Mouse (Mus musculus) stomach, postnatal 0 days (tissue): ENCODE data around the gene Meis1. TPM values are rescaled to one million over a fixed set of nuclear protein-coding genes. Genes with fewer than 3 reads are reported as not detected.

Experiments
- ATAC-seq: fragments of 200-750 bp; cut with Nextera tagmentation; 2 replicates; pipeline ENCODE4 v1.8.0; 2017; ENCODE audit not compliant: low FRiP score, low TSS enrichment
- DNase-seq: peaks from one replicate; pipeline ENCODE4 v3.0.0-alpha.2; 2016; ENCODE audit warnings: low spot score
- H3K27ac ChIP-seq: fragments of 300-500 bp; sonication (generic); replicated peaks from 2 replicates; pipeline ENCODE4 v1.5.1; 2014; ENCODE audit warnings: mild to moderate bottlenecking, control low read depth
- H3K27me3 ChIP-seq: fragments of 300-500 bp; sonication (generic); 2 replicates; pipeline ENCODE4 v1.6.1; 2014; ENCODE audit warnings: low read length; ENCODE audit not compliant: control insufficient read depth, insufficient read depth
- H3K36me3 ChIP-seq: fragments of 300-500 bp; sonication (generic); 2 replicates; pipeline ENCODE4 v1.6.1; 2014; ENCODE audit warnings: low read length, mixed read lengths; ENCODE audit not compliant: control insufficient read depth, insufficient read depth
- H3K4me1 ChIP-seq: fragments of 300-500 bp; sonication (generic); replicated peaks from 2 replicates; pipeline ENCODE4 v1.6.1; 2014; ENCODE audit warnings: antibody characterized with exemption; ENCODE audit not compliant: control insufficient read depth, insufficient read depth
- H3K4me2 ChIP-seq: fragments of 300-500 bp; sonication (generic); replicated peaks from 2 replicates; pipeline ENCODE4 v1.6.1; 2014; ENCODE audit warnings: low read depth, mild to moderate bottlenecking, control low read depth, moderate library complexity
- H3K4me3 ChIP-seq: fragments of 300-500 bp; sonication (generic); 2 replicates; pipeline ENCODE4 v1.5.1; 2014; ENCODE audit warnings: low read depth, low read length, control low read depth
- H3K9ac ChIP-seq: fragments of 300-500 bp; sonication (generic); 2 replicates; pipeline ENCODE4 v1.6.1; 2014; ENCODE audit warnings: mild to moderate bottlenecking, low read length, control low read depth, mixed read lengths
- H3K9me3 ChIP-seq: fragments of 300-500 bp; sonication (generic); 2 replicates; pipeline ENCODE4 v1.6.1; 2016; ENCODE audit warnings: low read length; ENCODE audit not compliant: control insufficient read depth
- CTCF ChIP-seq: IDR thresholded peaks from 2 replicates; pipeline ENCODE4 v1.5.1; 2016; ENCODE audit warnings: antibody characterized with exemption, low read depth, mild to moderate bottlenecking, moderate library complexity
- EP300 ChIP-seq: optimal IDR thresholded peaks from 2 replicates; pipeline ENCODE3; 2016; ENCODE audit warnings: antibody characterized with exemption
- WGBS: fragments of 180-500 bp; shearing (Covaris S2); extraction: QIAGEN DNeasy Blood & Tissue Kit; methylation state at CpG from one replicate; pipeline ENCODE4 v1.1.7; 2014; 5-methylcytosine and 5-hydroxymethylcytosine counted together
- polyA plus RNA-seq: library from polyadenylated mRNA; unstranded; fragments of >200 nt; fragmentation: Nextera tagmentation; extraction: Ambion mirVana; gene quantifications from 2 replicates; pipeline ENCODE4 v1.2.1, GENCODE M21; 2015

Gene Meis1
- polyA plus RNA-seq, 1 experiment from 2014 or later = 48.5 TPM

DNA sequence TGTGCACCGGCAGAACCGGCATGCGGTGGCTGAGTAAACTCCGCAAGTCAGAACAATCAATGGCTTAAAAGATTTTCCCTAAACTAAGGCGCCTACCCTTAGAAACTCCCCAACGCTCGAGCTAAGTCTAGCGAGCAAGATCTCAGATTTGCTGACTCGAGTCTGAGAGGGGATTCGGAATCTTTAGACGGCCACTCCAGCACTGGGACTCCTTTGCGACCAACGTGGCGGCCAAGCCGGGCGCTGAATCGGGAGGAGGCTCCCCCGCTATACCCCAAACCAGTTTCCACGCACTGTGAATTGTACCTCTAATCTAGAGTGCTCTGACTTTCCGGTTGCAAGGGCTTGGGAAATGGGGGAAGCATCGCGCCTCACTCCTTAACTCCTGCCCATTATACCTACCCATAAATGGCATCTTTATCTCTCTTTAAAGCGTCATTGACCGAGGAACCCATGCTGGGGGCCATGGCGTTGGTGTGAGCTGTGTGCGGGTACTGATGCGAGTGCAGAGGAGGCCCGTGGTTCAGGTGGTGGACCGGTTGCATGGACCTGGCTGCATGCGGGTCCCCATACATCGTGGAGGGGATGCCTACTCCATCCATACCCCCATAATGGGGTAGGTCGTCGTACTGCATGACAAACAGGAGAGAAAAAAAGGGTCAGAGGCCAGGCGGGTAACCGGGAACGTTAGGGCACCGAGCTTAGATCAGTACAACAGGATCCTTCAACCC is 2.9 kb downstream of the Meis1 start:
- H3K9me3 ChIP-seq = no peaks in the 10 kb centered on the region
- 0 out of 2 replicates have a peak, but pooled peaks cover 4% of the 10 kb centered on the region for H3K36me3 ChIP-seq
- 2% methylated on average over 37 of the region's 37 CpGs for WGBS
- TF ChIP-seq CTCF = no peak
- TF ChIP-seq EP300 = no peak
- ATAC-seq (no peak), DNase-seq (peak; percentile 47)
- H3K9ac ChIP-seq = peak overlapping the region; percentile 94
- peak overlapping the region; percentile 68 for H3K4me3 ChIP-seq
- H3K27ac ChIP-seq = peak overlapping the region; percentile 99
- H3K4me2 ChIP-seq = peak overlapping the region; percentile 92
- H3K4me1 ChIP-seq = no peaks in the 10 kb centered on the region
- no peaks in the 10 kb centered on the region for H3K27me3 ChIP-seq

DNA sequence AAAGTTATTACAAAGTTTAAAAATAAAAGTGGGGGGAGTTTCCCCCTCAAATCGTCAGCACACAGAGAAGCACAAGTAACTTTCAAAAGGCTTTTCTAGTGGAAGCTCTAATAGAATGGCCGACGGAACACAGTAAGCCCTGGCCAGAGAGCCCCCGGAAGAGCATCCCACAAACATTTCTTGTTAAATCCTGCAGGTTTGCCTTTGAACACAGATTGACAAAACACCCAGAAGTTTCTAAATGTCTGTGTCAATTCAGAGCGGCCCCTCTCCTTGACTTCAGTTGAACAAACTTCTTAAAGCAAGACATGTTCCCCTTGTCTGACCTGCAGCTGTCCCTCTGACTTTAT is 3.4 kb downstream of the Meis1 start:
- 2% methylated on average over 5 of the region's 5 CpGs for WGBS
- no peaks in the 10 kb centered on the region for H3K9me3 ChIP-seq
- H3K36me3 ChIP-seq = 0 out of 2 replicates have a peak, but pooled peaks cover 4% of the 10 kb centered on the region
- no peak for TF ChIP-seq EP300
- H3K27ac ChIP-seq = peak overlapping the region; percentile 99
- H3K4me3 ChIP-seq = peak overlapping the region; percentile 68
- ATAC-seq (no peak), DNase-seq (peak; percentile 43)
- H3K4me1 ChIP-seq = no peaks in the 10 kb centered on the region
- peak overlapping the region; percentile 92 for H3K4me2 ChIP-seq
- H3K9ac ChIP-seq = peak overlapping the region; percentile 94
- no peaks in the 10 kb centered on the region for H3K27me3 ChIP-seq

DNA sequence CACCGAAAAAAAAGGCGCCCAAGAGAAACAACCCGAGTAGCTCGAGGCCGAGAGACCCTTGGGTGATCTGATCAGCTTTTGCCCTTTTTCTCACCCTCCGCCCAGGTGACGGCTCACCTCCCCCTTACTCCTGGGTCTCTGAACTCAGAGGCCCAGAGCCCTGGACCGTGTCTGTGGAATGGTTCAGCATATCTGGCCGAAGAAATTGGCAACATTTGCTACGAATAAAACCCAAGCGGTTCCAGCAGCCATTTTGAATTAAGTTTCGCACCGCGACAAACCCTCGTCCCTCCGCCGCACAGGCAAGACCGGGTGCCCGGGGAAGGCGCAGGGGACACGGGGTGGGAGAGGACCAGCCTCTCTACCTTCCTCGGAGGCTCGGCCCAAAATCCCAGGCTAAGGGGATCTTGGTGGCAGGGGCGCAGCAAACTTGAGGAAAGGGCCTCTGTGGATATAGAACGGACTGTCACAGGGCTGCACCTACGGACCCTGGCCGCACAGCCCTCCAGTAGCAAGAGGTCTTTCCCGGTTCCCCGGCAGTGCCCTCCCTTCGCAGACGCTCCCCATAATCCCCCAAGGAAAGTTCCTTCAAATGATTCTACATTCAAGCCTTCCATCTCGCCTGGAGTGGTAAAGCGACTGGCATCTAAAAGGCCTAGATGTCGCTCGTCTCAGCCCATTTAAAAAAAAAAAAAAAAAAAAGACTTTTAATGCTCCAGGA is 4.2 kb downstream of the Meis1 start:
- DNase-seq = peak; percentile 61
- Histone ChIP-seq H3K4me1 (no peaks in the 10 kb centered on the region), H3K27ac (peak overlapping the region; percentile 99), H3K9me3 (no peaks in the 10 kb centered on the region), H3K4me3 (peak overlapping the region; percentile 68), H3K27me3 (no peaks in the 10 kb centered on the region), H3K4me2 (peak overlapping the region; percentile 92), H3K36me3 (peaks cover 9% of the 10 kb centered on the region; the same call in 1 of the 2 replicates), H3K9ac (peak overlapping the region; percentile 94)
- TF ChIP-seq EP300 (no peak), CTCF (no peak)
- ATAC-seq = no peak
- 2% methylated on average over 35 of the region's 35 CpGs for WGBS

DNA sequence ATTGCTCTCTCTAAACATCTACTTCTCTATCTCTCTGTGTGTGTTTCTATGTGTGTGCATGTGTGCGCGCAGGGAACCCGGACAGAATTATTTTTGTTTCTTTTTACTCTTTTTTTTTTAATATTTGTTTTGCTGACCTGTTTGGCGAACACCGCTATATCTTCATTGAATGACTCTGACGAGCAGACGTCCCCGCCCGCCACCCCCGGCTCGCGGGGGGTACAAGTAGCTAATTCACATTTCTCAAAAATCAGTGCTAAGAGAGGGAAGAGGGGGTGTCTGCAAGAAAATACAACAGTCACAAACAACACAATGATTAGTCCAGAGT is 4.7 kb downstream of the Meis1 start:
- no peak for DNase-seq
- Histone ChIP-seq H3K9me3 (no peaks in the 10 kb centered on the region), H3K27ac (peak overlapping the region; percentile 99), H3K27me3 (no peaks in the 10 kb centered on the region), H3K4me2 (peak overlapping the region; percentile 92), H3K9ac (peak overlapping the region; percentile 94), H3K36me3 (peaks cover 9% of the 10 kb centered on the region; the same call in 1 of the 2 replicates), H3K4me3 (peak overlapping the region; percentile 68), H3K4me1 (no peaks in the 10 kb centered on the region)
- TF ChIP-seq CTCF (no peak), EP300 (no peak)
- no peak for ATAC-seq
- WGBS = 10% methylated on average over 12 of the region's 12 CpGs

DNA sequence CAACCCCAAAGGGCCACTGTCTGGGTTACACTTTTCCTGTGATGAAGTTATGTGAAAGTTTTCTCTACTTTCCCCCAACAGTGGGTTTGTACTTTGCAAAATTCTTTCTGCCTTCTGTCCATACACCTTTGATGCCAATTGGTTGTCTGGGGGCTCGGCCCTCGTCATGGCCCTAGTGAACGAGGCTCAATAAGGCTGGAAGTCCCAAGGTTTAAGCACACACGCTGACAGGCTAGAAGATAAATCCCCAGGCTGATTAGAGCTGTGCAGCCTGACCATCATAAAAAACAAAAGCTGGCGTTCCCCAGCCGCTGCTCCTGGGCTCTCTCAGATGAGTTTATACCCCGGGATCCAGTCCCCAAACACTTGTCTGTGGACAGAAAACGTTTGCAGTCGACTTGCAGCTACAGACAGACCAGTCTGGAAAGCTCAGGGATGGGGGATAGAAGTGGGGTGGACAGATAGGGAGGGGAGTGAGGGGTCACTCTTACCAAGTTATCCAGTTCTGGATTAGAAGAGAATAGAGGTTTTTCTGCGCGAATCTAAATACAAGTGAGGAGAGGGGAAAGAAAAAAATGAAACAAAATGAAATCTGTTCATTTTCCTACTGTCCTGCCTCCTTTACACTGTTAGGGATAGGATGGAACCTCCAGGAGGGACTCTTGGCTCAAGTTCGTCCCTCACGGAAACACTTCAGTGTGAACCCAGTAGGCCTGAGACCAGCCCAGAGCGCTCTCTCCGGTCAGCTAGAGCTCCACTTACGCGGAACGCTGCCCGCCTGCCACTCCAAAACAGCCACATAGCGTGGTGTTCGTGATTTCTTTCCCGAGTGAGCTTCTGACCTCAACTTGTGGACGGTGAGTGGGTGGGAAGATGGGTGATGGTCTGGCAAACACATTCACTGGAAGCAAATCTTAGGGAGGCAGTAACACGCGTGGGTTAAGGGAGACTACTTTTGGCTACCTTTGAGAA is 5.4 kb downstream of the Meis1 start:
- ATAC-seq (0 out of 2 replicates have a peak, but pooled peaks have one; percentile 27), DNase-seq (peak; percentile 64)
- Histone ChIP-seq H3K4me2 (peak overlapping the region; percentile 92), H3K4me1 (no peaks in the 10 kb centered on the region), H3K27me3 (no peaks in the 10 kb centered on the region), H3K36me3 (peaks cover 9% of the 10 kb centered on the region; the same call in 1 of the 2 replicates), H3K27ac (peak overlapping the region; percentile 99), H3K4me3 (peak overlapping the region; percentile 68), H3K9ac (peak overlapping the region; percentile 94), H3K9me3 (no peaks in the 10 kb centered on the region)
- TF ChIP-seq EP300 = no peak
- 8% methylated on average over 25 of the region's 25 CpGs for WGBS
